Mouse (Mus musculus): ENCODE measurements at regions not wholly inside any gene's neighbourhood (a gene's known extent, or its start where the extent isn't known, plus 50 kb on each side); places are given as distances from the start of the nearest gene placed in this dataset.

- no peak for DNase-seq
These were observed 60.2 kb upstream of the Ercc4 start for GRCm38 (mm10) chr16:13049321-13049720.

- no peak for DNase-seq
These were observed 59.1 kb upstream of the Ercc4 start for GRCm38 (mm10) chr16:13050225-13050892.

- no peak for DNase-seq
These were observed 54.5 kb upstream of the Ercc4 start for GRCm38 (mm10) chr16:13054956-13055355.
